Mouse (Mus musculus): ENCODE measurements around the gene Rxrb. TPM values are rescaled to one million over a fixed set of nuclear protein-coding genes. Genes with fewer than 3 reads are reported as not detected.
"Not testable (repeated sequence)": the region's sequence is repeated elsewhere in the genome, so short reads cannot be mapped to it uniquely, and the experiment has no call there.

Rxrb gene
- polyA plus RNA-seq (2014; fragmentation: Nextera tagmentation; extraction: Ambion mirVana), result 14.9 and 15.8 TPM in 2 replicates

GRCm38 (mm10) chr17:34031465-34032173 lies at the start of gene Rxrb, which contains the start of gene Slc39a7:
Rxrb (plus strand) TSS chr17:34031812.
Slc39a7 (minus strand) TSS chr17:34031682.
- Histone ChIP-seq H3K36me3 (replicated peaks; ENCODE audit: control insufficient read depth, insufficient read depth, low read depth, low read length) (peaks cover 11% of the 10 kb centered on the region), H3K4me1 (ENCODE audit: control insufficient read depth, insufficient read depth, low read length) (peaks cover 18% of the 10 kb centered on the region)

GRCm38 (mm10) chr17:33982136-33982535 lies 49.5 kb upstream of the Rxrb start:
- not testable (repeated sequence) for H3K27ac ChIP-seq (replicated peaks; ENCODE audit: low read depth, low read length); H3K36me3 ChIP-seq (replicated peaks; ENCODE audit: control insufficient read depth, insufficient read depth, low read depth, low read length); ATAC-seq (replicated peaks; ENCODE audit: insufficient number of reproducible peaks, low FRiP score, low TSS enrichment, low read depth); H3K9me3 ChIP-seq (replicated peaks; ENCODE audit: control insufficient read depth, low read length); H3K4me2 ChIP-seq (ENCODE audit: low read depth, low read length); H3K4me1 ChIP-seq (ENCODE audit: control insufficient read depth, insufficient read depth, low read length); H3K4me3 ChIP-seq (ENCODE audit: low read depth, low read length); H3K9ac ChIP-seq (replicated peaks; ENCODE audit: low read length)
- peak; percentile 60 for DNase-seq (ENCODE audit: low spot score)
- peaks cover 24% of the 10 kb centered on the region for H3K27me3 ChIP-seq (ENCODE audit: control insufficient read depth, insufficient read depth, low read length)
- 15% methylated on average over 8 of the region's 8 CpGs for WGBS

More at GRCm38 (mm10) chr17:34031465-34032173, at the start of gene Rxrb, which contains the start of gene Slc39a7:
- ATAC-seq (replicated peaks; ENCODE audit: insufficient number of reproducible peaks, low FRiP score, low TSS enrichment, low read depth), result peak; percentile 36
- no peaks in the 10 kb centered on the region for H3K9me3 ChIP-seq (replicated peaks; ENCODE audit: control insufficient read depth, low read length)
- H3K27ac ChIP-seq (replicated peaks; ENCODE audit: low read depth, low read length), result peak within 1 kb of the TSS; percentile 91
- WGBS, result under 1% methylated on average over 58 of the region's 88 CpGs
- peak within 1 kb of the TSS; percentile 93 for H3K9ac ChIP-seq (replicated peaks; ENCODE audit: low read length)
- DNase-seq (ENCODE audit: low spot score), result peak; percentile 97
- H3K27me3 ChIP-seq (ENCODE audit: control insufficient read depth, insufficient read depth, low read length), result no peaks in the 10 kb centered on the region
- peak within 1 kb of the TSS; percentile 93 for H3K4me3 ChIP-seq (ENCODE audit: low read depth, low read length)
- H3K4me2 ChIP-seq (ENCODE audit: low read depth, low read length), result peak within 1 kb of the TSS; percentile 87

GRCm38 (mm10) chr17:33991788-33992664 lies 39.6 kb upstream of the Rxrb start:
- no peaks in the 10 kb centered on the region for H3K4me1 ChIP-seq (ENCODE audit: control insufficient read depth, insufficient read depth, low read length)
- ATAC-seq (replicated peaks; ENCODE audit: insufficient number of reproducible peaks, low FRiP score, low TSS enrichment, low read depth) (no peak), DNase-seq (ENCODE audit: low spot score) (peak; percentile 85)
- 30% methylated on average over 10 of the region's 10 CpGs for WGBS
- no peak overlapping the region for H3K9ac ChIP-seq (replicated peaks; ENCODE audit: low read length)
- H3K4me2 ChIP-seq (ENCODE audit: low read depth, low read length), result no peak overlapping the region
- H3K27ac ChIP-seq (replicated peaks; ENCODE audit: low read depth, low read length), result no peak overlapping the region
- no peaks in the 10 kb centered on the region for H3K27me3 ChIP-seq (ENCODE audit: control insufficient read depth, insufficient read depth, low read length)
- H3K4me3 ChIP-seq (ENCODE audit: low read depth, low read length), result no peak overlapping the region
- H3K9me3 ChIP-seq (replicated peaks; ENCODE audit: control insufficient read depth, low read length), result no peaks in the 10 kb centered on the region
- H3K36me3 ChIP-seq (replicated peaks; ENCODE audit: control insufficient read depth, insufficient read depth, low read depth, low read length), result no peaks in the 10 kb centered on the region

GRCm38 (mm10) chr17:33994959-33995358 lies 36.7 kb upstream of the Rxrb start:
- 92% methylated on average over 8 of the region's 8 CpGs for WGBS
- no peaks in the 10 kb centered on the region for H3K9me3 ChIP-seq (replicated peaks; ENCODE audit: control insufficient read depth, low read length)
- H3K9ac ChIP-seq (replicated peaks; ENCODE audit: low read length), result no peak overlapping the region
- ATAC-seq (replicated peaks; ENCODE audit: insufficient number of reproducible peaks, low FRiP score, low TSS enrichment, low read depth) (no peak), DNase-seq (ENCODE audit: low spot score) (no peak)
- no peak overlapping the region for H3K27ac ChIP-seq (replicated peaks; ENCODE audit: low read depth, low read length)
- no peak overlapping the region for H3K4me2 ChIP-seq (ENCODE audit: low read depth, low read length)
- H3K27me3 ChIP-seq (ENCODE audit: control insufficient read depth, insufficient read depth, low read length), result peaks cover 14% of the 10 kb centered on the region
- H3K4me1 ChIP-seq (ENCODE audit: control insufficient read depth, insufficient read depth, low read length), result peaks cover 4% of the 10 kb centered on the region; the same call in 1 of the 2 replicates
- H3K4me3 ChIP-seq (ENCODE audit: low read depth, low read length), result no peak overlapping the region
- H3K36me3 ChIP-seq (replicated peaks; ENCODE audit: control insufficient read depth, insufficient read depth, low read depth, low read length), result no peaks in the 10 kb centered on the region

GRCm38 (mm10) chr17:33995651-33996050 lies 36.0 kb upstream of the Rxrb start:
- H3K27me3 ChIP-seq (ENCODE audit: control insufficient read depth, insufficient read depth, low read length), result peaks cover 21% of the 10 kb centered on the region
- no peak for DNase-seq (ENCODE audit: low spot score)
- H3K9me3 ChIP-seq (replicated peaks; ENCODE audit: control insufficient read depth, low read length), result no peaks in the 10 kb centered on the region
- H3K27ac ChIP-seq (replicated peaks; ENCODE audit: low read depth, low read length), result no peak overlapping the region
- no peak overlapping the region for H3K4me3 ChIP-seq (ENCODE audit: low read depth, low read length)
- H3K4me1 ChIP-seq (ENCODE audit: control insufficient read depth, insufficient read depth, low read length), result peaks cover 5% of the 10 kb centered on the region; the same call in 1 of the 2 replicates
- H3K36me3 ChIP-seq (replicated peaks; ENCODE audit: control insufficient read depth, insufficient read depth, low read depth, low read length), result no peaks in the 10 kb centered on the region
- H3K9ac ChIP-seq (replicated peaks; ENCODE audit: low read length), result no peak overlapping the region
- no peak for ATAC-seq (replicated peaks; ENCODE audit: insufficient number of reproducible peaks, low FRiP score, low TSS enrichment, low read depth)
- 70% methylated on average over 3 of the region's 3 CpGs for WGBS
- no peak overlapping the region for H3K4me2 ChIP-seq (ENCODE audit: low read depth, low read length)

GRCm38 (mm10) chr17:33997025-33997424 lies 34.6 kb upstream of the Rxrb start:
- not testable (repeated sequence) for H3K4me2 ChIP-seq (ENCODE audit: low read depth, low read length); H3K9ac ChIP-seq (replicated peaks; ENCODE audit: low read length); H3K36me3 ChIP-seq (replicated peaks; ENCODE audit: control insufficient read depth, insufficient read depth, low read depth, low read length); DNase-seq (ENCODE audit: low spot score); ATAC-seq (replicated peaks; ENCODE audit: insufficient number of reproducible peaks, low FRiP score, low TSS enrichment, low read depth); H3K4me3 ChIP-seq (ENCODE audit: low read depth, low read length); H3K27ac ChIP-seq (replicated peaks; ENCODE audit: low read depth, low read length); H3K4me1 ChIP-seq (ENCODE audit: control insufficient read depth, insufficient read depth, low read length); H3K9me3 ChIP-seq (replicated peaks; ENCODE audit: control insufficient read depth, low read length)
- WGBS, result 96% methylated on average over 2 of the region's 2 CpGs
- H3K27me3 ChIP-seq (ENCODE audit: control insufficient read depth, insufficient read depth, low read length), result peaks cover 27% of the 10 kb centered on the region

- H3K9me3 ChIP-seq (replicated peaks; ENCODE audit: control insufficient read depth, low read length); DNase-seq (ENCODE audit: low spot score); ATAC-seq (replicated peaks; ENCODE audit: insufficient number of reproducible peaks, low FRiP score, low TSS enrichment, low read depth); H3K9ac ChIP-seq (replicated peaks; ENCODE audit: low read length); H3K4me2 ChIP-seq (ENCODE audit: low read depth, low read length); H3K27ac ChIP-seq (replicated peaks; ENCODE audit: low read depth, low read length); H3K36me3 ChIP-seq (replicated peaks; ENCODE audit: control insufficient read depth, insufficient read depth, low read depth, low read length); H3K4me1 ChIP-seq (ENCODE audit: control insufficient read depth, insufficient read depth, low read length); H3K4me3 ChIP-seq (ENCODE audit: low read depth, low read length): not testable (repeated sequence)
- WGBS, result 53% methylated on average over 5 of the region's 5 CpGs
- H3K27me3 ChIP-seq (ENCODE audit: control insufficient read depth, insufficient read depth, low read length), result peaks cover 27% of the 10 kb centered on the region
Observed at GRCm38 (mm10) chr17:33998697-33999096, 32.9 kb upstream of the Rxrb start.

All from embryonic facial prominence, embryonic 11.5 days (tissue).